Mouse (Mus musculus) layer of hippocampus, postnatal 10 days (tissue): ENCODE data around the gene Caskin2. TPM values are rescaled to one million over a fixed set of nuclear protein-coding genes. Genes with fewer than 3 reads are reported as not detected.

ENCODE experiments used
- DNase-seq, 2 experiments: peaks; one replicate each; pipeline ENCODE4 v3.0.0; 2021; ENCODE audit warnings: low spot score in 2 of 2
- total RNA-seq, 2 experiments: library from RNA; stranded (reverse); gene quantifications; 2 replicates each; pipeline ENCODE4 v1.2.3; 2021

Gene Caskin2
- total RNA-seq, 2 experiments from 2014 or later = 20.5 to 21.6 TPM

DNA sequence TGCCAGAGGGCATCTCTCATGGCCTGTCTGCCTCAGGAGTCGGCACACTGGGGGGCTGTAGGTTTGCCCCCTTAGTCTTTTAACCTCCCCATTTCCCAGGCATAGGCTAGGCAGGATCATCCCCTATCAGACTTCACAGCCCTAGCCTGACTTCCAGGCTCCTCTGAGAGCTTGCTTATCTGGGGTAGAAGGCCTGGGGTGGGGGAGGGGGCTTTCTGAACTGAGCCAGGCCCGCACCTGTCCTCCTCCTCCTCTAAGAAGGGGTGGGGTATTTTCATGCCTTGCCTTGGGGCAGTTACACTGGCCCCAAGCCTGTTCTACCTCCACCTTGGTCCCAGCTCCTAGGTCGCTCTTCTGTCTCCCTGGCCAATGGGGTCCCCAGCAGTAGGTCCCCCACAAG is 18.1 kb upstream of the Caskin2 start:
- no peak for DNase-seq

GRCm38 (mm10) chr11:115830550-115831325 is 17.3 kb upstream of the Caskin2 start:
- no peak for DNase-seq

GRCm38 (mm10) chr11:115829036-115829435 is 15.6 kb upstream of the Caskin2 start:
- DNase-seq = no peak

DNA sequence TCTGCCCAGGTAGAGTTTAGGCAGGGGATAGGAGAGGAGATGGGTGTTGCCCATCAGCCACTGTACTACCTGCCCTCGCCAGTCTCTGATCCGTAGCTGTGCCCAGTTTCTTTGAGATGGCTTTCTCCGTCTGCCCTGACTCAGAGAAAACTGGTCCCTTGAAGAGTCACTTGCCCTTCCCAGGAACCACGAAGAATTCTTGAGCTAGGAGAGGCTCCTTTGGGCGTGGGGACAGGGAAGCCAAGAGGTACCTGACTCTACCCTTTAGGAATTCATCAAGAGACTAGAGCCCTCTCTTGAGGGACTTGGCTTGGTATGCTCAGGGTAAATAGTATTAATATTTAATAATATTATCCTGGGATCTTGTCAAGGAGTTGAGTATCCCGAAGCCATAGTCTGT is 14.2 kb upstream of the Caskin2 start:
- no peak for DNase-seq

- DNase-seq = no peak
These were observed 13.0 kb upstream of the Caskin2 start for GRCm38 (mm10) chr11:115826487-115826886.

DNA sequence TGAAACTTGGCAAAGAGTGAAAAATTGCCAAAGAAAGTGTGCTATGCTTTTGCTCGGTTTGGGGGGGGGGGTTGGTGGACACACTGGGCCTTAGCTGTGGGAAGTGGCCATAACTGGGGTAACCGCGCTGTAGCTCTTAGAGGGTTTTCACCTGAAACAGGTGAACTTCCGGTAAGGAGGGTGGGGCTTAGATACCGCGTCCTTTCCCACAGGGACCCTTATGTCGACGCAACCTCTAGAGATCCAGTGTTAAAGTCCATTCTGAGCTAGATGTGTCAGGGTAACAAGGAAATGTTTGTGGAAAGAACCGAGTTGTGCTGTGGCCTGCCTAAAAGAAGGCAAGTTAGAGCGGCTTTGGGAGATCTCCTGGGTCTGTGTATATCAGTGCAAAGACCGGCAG is 11.4 kb upstream of the Caskin2 start:
- DNase-seq = no peak

DNA sequence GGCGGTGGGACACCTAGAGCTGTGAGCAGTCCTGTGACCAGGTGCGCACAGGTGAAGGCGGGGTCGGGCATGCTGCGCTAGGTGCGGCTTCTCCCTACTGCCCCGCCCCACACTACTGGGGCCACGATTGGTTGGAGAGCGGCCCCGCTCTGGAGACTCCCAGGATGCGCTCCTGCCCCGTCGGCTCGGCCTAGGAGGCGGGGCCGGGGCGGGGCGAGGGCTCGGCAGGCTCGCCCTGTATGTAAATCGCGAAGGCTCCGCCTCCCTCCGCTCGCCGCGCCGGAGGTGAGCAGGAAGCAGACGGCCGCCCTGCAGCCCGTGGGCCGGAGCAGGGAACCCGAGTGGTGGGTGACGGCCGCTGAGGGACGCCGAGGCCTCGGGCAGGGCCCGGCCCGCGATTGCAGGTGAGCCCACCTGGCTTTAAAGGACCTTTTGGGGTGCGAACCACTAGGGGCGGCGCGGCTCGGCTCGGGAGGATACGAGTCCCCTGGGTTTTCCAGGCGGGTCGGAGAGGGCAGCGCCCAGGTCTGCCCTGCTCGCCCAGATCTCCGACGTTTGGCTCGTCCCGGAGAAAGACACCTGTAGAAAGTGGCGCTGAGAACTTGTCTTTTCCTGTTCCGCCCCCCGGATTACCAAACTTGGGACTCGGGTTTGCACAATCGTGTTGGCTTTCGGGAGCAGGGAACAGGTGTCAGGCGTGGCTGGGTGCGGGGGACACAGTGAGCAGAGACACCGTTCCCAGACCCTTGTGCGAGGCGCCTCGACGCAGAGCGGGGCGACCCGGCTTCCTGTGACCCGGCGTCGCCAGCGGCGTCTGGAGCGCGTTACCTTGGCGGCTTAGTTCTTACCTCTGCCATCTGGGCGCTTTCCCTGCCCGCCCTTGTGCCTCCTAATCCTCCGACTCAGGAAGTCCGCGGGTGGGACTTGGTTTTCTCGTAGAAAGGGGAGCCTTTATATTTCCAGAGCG is 10.6 kb upstream of the Caskin2 start, which contains the start of gene Llgl2:
Llgl2 (plus strand) TSS at position 276 of the 967 bp plus-strand sequence.
- DNase-seq = peak in 1 of 2 experiments; percentile 61

DNA sequence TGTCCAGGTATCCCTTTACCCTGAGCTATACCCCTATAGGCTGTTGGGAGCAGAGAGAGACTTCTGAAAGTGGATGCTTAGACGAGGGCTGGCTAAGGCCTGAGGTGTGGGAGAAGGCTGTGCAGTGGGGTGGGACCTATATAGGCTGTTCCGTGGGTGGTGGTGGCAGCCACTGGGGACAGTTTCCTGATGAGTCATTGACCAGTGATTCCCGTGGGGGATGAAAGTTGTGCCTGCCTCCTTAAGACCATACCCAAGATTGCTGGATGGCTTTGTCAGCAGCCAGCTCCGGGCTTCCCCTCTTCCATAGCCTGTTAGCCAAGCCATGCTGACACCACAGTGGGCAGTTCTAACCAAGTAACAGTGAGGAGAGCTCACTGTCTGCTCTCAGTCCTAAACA is 7.6 kb upstream of the Caskin2 start:
- DNase-seq = no peak

- DNase-seq = no peak
These were observed 6.6 kb upstream of the Caskin2 start for GRCm38 (mm10) chr11:115819915-115820623.

DNA sequence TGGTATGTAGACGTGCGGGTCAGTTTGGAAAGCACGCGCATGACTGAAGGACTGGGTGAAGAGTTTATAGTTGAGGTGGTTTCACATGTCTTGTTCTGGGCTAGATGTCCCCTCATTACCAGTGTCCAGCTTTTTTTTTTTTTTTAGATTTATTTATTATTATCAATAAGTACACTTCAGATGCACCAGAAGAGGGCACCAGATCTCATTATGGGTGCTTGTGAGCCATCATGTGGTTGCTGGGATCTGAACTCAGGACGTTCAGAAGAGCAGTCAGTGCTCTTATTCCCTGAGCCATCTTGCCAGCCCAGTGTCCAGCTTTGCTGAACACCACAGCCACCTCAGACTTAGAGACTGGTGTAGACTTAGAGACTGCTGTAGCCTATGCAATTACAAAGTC is 3.9 kb upstream of the Caskin2 start:
- no peak for DNase-seq

DNA sequence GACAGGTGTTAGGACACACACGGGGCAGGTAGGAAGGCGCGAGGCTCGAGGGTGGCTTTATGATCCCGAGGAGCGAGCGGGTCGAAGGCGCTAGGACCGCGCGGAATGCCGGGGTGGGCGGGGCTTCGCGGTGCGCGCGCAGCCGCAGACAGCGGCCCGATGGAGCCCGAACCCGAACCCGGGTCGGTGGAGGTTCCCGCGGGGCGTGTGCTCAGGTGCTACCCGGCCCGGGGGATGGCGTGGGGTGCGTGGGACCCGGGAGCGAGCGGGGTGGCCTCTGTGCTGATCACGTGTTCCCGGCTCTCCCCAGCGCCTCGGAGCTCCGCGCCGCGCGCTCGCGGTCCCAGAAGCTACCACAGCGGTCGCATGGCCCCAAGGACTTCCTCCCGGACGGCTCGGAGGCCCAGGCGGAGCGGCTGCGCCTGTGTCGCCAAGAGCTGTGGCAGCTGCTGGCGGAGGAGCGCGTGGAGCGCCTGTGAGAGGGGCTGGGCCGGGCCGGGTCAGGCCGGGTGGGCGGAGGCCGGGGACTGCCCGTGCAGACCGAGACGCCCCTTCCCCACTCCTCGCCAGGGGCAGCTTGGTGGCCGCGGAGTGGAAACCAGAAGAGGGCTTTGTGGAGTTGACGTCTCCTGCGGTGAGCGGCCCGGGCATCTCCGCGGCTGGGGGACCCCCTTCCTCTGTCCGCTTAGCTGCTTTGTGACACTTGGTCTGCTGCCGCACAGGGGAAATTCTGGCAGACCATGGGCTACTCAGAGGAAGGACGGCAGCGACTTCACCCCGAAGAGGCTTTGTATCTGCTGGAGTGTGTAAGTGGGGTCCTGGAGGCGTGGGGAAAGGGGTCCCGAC is 1.4 kb upstream of the Caskin2 start, which contains the start of gene Tsen54:
Tsen54 (plus strand) TSS at position 120 of the 846 bp plus-strand sequence.
- DNase-seq = peak; percentile 87 to 91

DNA sequence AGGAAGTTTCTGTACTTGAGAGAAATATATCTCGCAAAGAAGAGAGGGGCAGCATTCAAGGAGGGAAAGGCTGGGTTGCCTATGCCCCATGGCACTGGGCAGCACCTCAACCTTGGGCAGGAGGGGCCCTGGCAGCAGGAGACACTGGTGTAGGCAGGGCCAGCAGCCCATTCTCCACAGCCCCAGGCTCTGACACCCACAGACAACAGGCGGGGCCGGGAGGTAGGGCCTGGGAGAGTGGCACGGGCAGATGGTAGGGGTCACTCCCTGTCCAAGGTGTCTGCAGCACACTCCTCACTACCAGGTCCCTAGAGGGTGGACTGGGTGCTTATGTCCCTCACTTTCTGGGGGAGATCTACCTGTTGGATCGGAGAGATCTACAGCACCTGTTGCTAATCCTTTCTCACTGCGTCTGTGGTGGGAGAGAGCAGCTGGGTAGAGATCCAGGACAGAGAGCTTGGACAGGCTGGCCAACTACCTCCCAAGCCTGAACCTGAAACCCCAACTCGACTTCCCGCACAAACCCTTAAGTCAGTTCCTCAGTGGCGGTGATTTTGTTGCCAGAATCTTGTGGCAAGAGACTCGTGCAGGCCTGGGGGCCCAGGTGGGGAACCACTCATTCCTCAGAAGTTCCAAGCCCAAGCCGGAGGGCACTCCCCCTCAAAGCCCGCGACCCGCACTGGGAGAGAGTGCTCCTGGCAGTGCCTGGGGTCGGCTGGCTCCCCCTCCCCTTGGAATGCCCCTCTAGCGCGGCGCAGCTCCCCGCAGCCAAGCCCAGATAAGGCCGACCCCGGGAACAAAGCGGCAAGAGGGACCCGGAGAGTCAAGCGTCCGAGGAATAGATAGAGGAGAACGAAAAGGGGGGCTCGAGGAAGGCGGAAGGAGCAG is 662 bp downstream of the Caskin2 start:
- peak in 1 of 2 experiments; percentile 47 for DNase-seq

DNA sequence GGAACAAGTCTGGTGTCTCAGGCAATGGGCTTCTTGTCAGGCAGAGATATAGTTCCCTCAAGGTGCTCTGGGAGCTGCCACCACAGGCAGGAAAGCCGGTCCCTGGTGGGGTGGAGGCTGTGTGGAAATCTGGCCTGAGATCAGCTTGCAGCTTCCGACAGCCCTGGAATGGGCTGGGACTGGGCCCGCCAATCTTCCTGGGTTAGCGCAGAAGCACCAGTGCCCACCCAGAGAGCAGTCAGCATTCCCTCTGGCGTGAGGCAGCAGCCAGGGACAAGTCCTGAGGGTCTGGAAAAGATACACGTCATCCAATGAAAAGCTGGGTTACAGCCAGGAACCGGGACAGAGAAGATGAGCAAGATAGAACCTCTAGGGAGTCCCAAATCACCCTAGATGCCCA is 1.3 kb downstream of the Caskin2 start:
- peak in 1 of 2 experiments; percentile 38 for DNase-seq

- no peak for DNase-seq
These were observed 1.9 kb downstream of the Caskin2 start for GRCm38 (mm10) chr11:115811381-115812093.

DNA sequence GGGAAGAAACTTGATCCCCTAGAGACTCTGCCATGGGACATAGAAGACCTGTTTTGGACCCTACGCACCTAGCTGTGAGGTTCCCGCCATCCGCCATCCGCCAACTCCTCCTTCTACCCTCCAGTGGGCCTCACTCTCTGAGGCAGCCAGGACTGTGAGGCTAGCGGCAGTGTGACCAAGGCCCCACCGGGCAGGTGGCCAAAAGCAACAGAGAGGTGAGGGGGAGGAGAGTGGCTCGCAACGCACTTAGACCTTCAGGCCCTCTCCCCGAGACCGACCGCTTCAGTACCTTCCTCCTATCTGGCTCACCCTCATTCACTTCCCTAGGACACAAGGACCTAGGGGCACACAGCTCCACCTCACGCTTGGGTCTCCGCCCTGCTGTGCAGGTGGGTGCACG is 3.1 kb downstream of the Caskin2 start:
- DNase-seq = no peak

DNA sequence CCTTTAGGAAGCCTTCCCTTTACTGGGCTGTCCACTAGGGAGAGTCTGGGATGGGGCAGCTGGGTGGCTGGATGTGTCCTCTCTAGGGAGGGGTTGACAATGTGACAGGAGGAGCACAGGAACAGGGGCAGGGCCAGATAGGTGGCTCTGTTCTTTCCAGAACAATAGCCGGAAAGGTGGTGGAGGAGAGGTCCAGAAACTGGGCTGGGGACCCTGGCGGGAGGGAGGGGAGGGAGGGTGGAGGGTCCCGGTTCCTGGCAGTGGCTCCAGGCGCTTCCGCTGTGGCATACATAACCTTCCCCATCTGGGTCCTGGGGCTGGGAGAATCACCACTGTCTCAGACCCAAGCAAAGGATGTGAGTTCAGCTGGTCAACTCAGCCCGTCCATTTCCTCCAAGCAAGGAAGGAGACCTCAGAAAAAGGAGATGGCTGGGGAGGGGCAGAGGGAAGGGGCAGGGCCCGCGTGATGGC is 4.1 kb downstream of the Caskin2 start:
- DNase-seq = no peak

- DNase-seq = peak in 1 of 2 experiments; percentile 49
These were observed 4.6 kb downstream of the Caskin2 start for GRCm38 (mm10) chr11:115808696-115809310.

- DNase-seq = no peak
These were observed 5.5 kb downstream of the Caskin2 start for GRCm38 (mm10) chr11:115807971-115808370.
